Mouse (Mus musculus): ENCODE data around the gene 6430548M08Rik. TPM values are rescaled to one million over a fixed set of nuclear protein-coding genes. Genes with fewer than 3 reads are reported as not detected.

6430548M08Rik gene
- polyA plus RNA-seq, 2 experiments: 0.83 to 2.5 TPM

DNA sequence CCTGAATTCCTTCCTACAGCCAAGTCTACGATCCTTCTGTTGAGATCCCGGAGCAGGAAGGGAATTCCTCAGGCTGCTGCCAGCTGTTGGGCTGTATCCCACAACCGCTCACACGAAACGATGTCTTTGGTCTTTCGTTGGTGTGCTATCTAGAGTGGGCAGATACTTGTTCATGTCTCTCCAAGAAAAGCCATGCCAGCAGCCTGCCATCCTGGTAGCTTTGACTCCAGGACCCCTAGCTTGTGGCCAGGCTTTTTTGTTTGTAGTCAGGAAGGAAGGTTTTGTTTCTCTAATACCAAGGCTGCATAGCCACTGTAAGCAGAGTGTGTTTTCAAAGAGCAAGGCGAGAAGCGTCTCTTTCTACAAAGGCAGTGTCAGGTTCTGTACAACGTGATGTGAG, 10.0 kb upstream of the 6430548M08Rik start:
- no peak for TF ChIP-seq EP300 (IDR thresholded peaks at IDR 0.05; ENCODE audit: low read depth)
- no peak for TF ChIP-seq CTCF (IDR thresholded peaks at IDR 0.05; ENCODE audit: low read depth)
- Histone ChIP-seq H3K4me2 (ENCODE audit: low read depth) (no peak overlapping the region), H3K27ac (no peak overlapping the region), H3K9ac (replicated peaks) (no peak overlapping the region), H3K36me3 (replicated peaks; ENCODE audit: control insufficient read depth, insufficient read depth, low read depth) (no peaks in the 10 kb centered on the region), H3K27me3 (ENCODE audit: control insufficient read depth, insufficient read depth, low read length) (no peaks in the 10 kb centered on the region), H3K4me3 (ENCODE audit: insufficient read depth in 1 of 2, low read depth in 2 of 2, low read length in 2 of 2) (no peak overlapping the region), H3K9me3 (ENCODE audit: control insufficient read depth, low read length) (no peaks in the 10 kb centered on the region), H3K4me1 (replicated peaks; ENCODE audit: control insufficient read depth in 2 of 2, insufficient read depth in 2 of 2, low read length in 1 of 2) (peaks cover 9 to 11% of the 10 kb centered on the region in 2 experiments)
- 77% methylated on average over 9 of the region's 9 CpGs for WGBS (ENCODE audit: insufficient replicate concordance)
- ATAC-seq (ENCODE audit: insufficient read depth) (no peak), DNase-seq (ENCODE audit: low read depth in 3 of 3, low spot score in 3 of 3) (no peak)

DNA sequence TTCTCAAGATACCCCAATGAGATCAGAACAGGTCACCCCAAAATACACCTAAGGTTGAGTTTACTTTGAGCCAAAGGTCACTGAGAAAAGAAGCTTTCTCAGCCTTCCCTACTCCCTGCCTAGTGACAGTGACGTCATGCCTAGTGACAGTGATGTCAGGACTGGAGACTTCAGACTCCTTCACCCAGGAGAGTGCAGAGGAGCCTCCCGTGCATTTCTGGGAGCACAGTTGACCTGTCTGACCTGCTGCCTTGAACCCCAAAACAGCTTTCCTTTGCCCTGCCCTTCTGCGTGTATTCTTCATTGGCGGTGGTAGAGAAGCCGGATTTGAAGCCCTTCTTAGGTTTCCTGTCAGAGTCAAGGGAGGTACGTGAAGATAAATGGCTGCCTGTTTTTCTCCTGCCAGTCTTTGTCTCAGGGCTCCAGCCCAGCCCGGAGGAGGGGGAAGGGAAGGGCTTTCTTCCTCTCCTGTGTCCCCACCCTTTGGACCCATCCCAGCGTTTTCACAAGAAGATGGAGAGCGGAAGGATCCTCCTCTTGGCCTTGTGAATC, 9.2 kb upstream of the 6430548M08Rik start:
- Histone ChIP-seq H3K27me3 (ENCODE audit: control insufficient read depth, insufficient read depth, low read length) (no peaks in the 10 kb centered on the region), H3K9me3 (ENCODE audit: control insufficient read depth, low read length) (no peaks in the 10 kb centered on the region), H3K4me1 (replicated peaks; ENCODE audit: control insufficient read depth in 2 of 2, insufficient read depth in 2 of 2, low read length in 1 of 2) (peaks cover 11 to 12% of the 10 kb centered on the region in 2 experiments), H3K4me2 (ENCODE audit: low read depth) (no peak overlapping the region), H3K27ac (no peak overlapping the region), H3K4me3 (ENCODE audit: insufficient read depth in 1 of 2, low read depth in 2 of 2, low read length in 2 of 2) (no peak overlapping the region), H3K9ac (replicated peaks) (no peak overlapping the region), H3K36me3 (replicated peaks; ENCODE audit: control insufficient read depth, insufficient read depth, low read depth) (no peaks in the 10 kb centered on the region)
- ATAC-seq (ENCODE audit: insufficient read depth) (no peak), DNase-seq (ENCODE audit: low read depth in 3 of 3, low spot score in 3 of 3) (no peak)
- WGBS (ENCODE audit: insufficient replicate concordance): 27% methylated on average over 9 of the region's 9 CpGs
- TF ChIP-seq CTCF (IDR thresholded peaks at IDR 0.05; ENCODE audit: low read depth) (no peak), EP300 (IDR thresholded peaks at IDR 0.05; ENCODE audit: low read depth) (no peak)

- Histone ChIP-seq H3K4me2 (ENCODE audit: low read depth) (no peak overlapping the region), H3K27me3 (ENCODE audit: control insufficient read depth, insufficient read depth, low read length) (peaks cover 2% of the 10 kb centered on the region), H3K9me3 (ENCODE audit: control insufficient read depth, low read length) (no peaks in the 10 kb centered on the region), H3K36me3 (replicated peaks; ENCODE audit: control insufficient read depth, insufficient read depth, low read depth) (no peaks in the 10 kb centered on the region), H3K9ac (replicated peaks) (no peak overlapping the region), H3K4me1 (replicated peaks; ENCODE audit: control insufficient read depth in 2 of 2, insufficient read depth in 2 of 2, low read length in 1 of 2) (peaks cover 2 to 10% of the 10 kb centered on the region in 2 experiments; a peak in 3 of 4 replicates), H3K4me3 (ENCODE audit: insufficient read depth in 1 of 2, low read depth in 2 of 2, low read length in 2 of 2) (no peak overlapping the region), H3K27ac (no peak overlapping the region)
- TF ChIP-seq EP300 (IDR thresholded peaks at IDR 0.05; ENCODE audit: low read depth) (no peak), CTCF (IDR thresholded peaks at IDR 0.05; ENCODE audit: low read depth) (no peak)
- ATAC-seq (ENCODE audit: insufficient read depth): no peak
- DNase-seq (ENCODE audit: low read depth in 3 of 3, low spot score in 3 of 3): no peak
- WGBS (ENCODE audit: insufficient replicate concordance): 14% methylated on average over 3 of the region's 3 CpGs
Measured at GRCm38 (mm10) chr8:120109149-120109548, 4.8 kb upstream of the 6430548M08Rik start.

GRCm38 (mm10) chr8:120110966-120111365, 3.0 kb upstream of the 6430548M08Rik start:
- TF ChIP-seq EP300 (IDR thresholded peaks at IDR 0.05; ENCODE audit: low read depth): no peak
- no peak for TF ChIP-seq CTCF (IDR thresholded peaks at IDR 0.05; ENCODE audit: low read depth)
- ATAC-seq (ENCODE audit: insufficient read depth): no peak
- H3K27ac ChIP-seq: no peak overlapping the region
- DNase-seq (ENCODE audit: low read depth in 3 of 3, low spot score in 3 of 3): no peak
- 58% methylated on average over 4 of the region's 4 CpGs for WGBS (ENCODE audit: insufficient replicate concordance)
- H3K9me3 ChIP-seq (ENCODE audit: control insufficient read depth, low read length): no peaks in the 10 kb centered on the region
- peaks cover 20% of the 10 kb centered on the region for H3K27me3 ChIP-seq (ENCODE audit: control insufficient read depth, insufficient read depth, low read length)
- no peak overlapping the region for H3K4me3 ChIP-seq (ENCODE audit: insufficient read depth in 1 of 2, low read depth in 2 of 2, low read length in 2 of 2)
- H3K36me3 ChIP-seq (replicated peaks; ENCODE audit: control insufficient read depth, insufficient read depth, low read depth): no peaks in the 10 kb centered on the region
- H3K4me1 ChIP-seq (replicated peaks; ENCODE audit: control insufficient read depth in 2 of 2, insufficient read depth in 2 of 2, low read length in 1 of 2): peaks cover 2 to 10% of the 10 kb centered on the region in 2 experiments; a peak in 3 of 4 replicates
- no peak overlapping the region for H3K9ac ChIP-seq (replicated peaks)
- no peak overlapping the region for H3K4me2 ChIP-seq (ENCODE audit: low read depth)

- Histone ChIP-seq H3K36me3 (replicated peaks; ENCODE audit: control insufficient read depth, insufficient read depth, low read depth) (no peaks in the 10 kb centered on the region), H3K27me3 (ENCODE audit: control insufficient read depth, insufficient read depth, low read length) (peaks cover 24% of the 10 kb centered on the region), H3K4me1 (replicated peaks; ENCODE audit: control insufficient read depth in 2 of 2, insufficient read depth in 2 of 2, low read length in 1 of 2) (peaks cover 2 to 10% of the 10 kb centered on the region in 2 experiments; a peak in 3 of 4 replicates), H3K4me2 (ENCODE audit: low read depth) (no peak overlapping the region), H3K9ac (replicated peaks) (no peak overlapping the region), H3K4me3 (ENCODE audit: insufficient read depth in 1 of 2, low read depth in 2 of 2, low read length in 2 of 2) (no peak overlapping the region), H3K9me3 (ENCODE audit: control insufficient read depth, low read length) (no peaks in the 10 kb centered on the region), H3K27ac (no peak overlapping the region)
- no peak for TF ChIP-seq CTCF (IDR thresholded peaks at IDR 0.05; ENCODE audit: low read depth)
- no peak for TF ChIP-seq EP300 (IDR thresholded peaks at IDR 0.05; ENCODE audit: low read depth)
- DNase-seq (ENCODE audit: low read depth in 3 of 3, low spot score in 3 of 3): no peak
- 34% methylated on average over 4 of the region's 4 CpGs for WGBS (ENCODE audit: insufficient replicate concordance)
- ATAC-seq (ENCODE audit: insufficient read depth): no peak
Measured at GRCm38 (mm10) chr8:120111382-120111781, 2.6 kb upstream of the 6430548M08Rik start.
